Mouse (Mus musculus) megakaryocyte, adult 5-6 weeks (primary cell): ENCODE results near the gene Zswim8. TPM values are rescaled to one million over a fixed set of nuclear protein-coding genes. Genes with fewer than 3 reads are reported as not detected.

Experiments used
- ATAC-seq: 2 replicates; pipeline ENCODE4 v1.8.0; 2016; ENCODE audit warnings: mild to moderate bottlenecking, inconsistent platforms; ENCODE audit not compliant: poor library complexity, severe bottlenecking
- total RNA-seq, 2 experiments: library from RNA; stranded (forward) in 1 of 2; stranded (reverse) in 1 of 2; fragments of 153-499, 151-499 nt in 1 of 2; fragments of 221-1000, 200-1000 nt in 1 of 2; gene quantifications; 2 replicates each; pipeline versions ENCODE4 v1.2.3 to v1.2.4; 2015 to 2017

Zswim8 gene
- 33.2 and 39.3 TPM in 2 replicates for total RNA-seq (2015)
- 26.5 and 33.3 TPM in 2 replicates for total RNA-seq (2017)

- ATAC-seq: peak; percentile 84
Observed at GRCm38 (mm10) chr14:20707201-20708190, at the start of gene Zswim8. TSS of gene Zswim8 (plus strand) at chr14:20707552.

GRCm38 (mm10) chr14:20658326-20658725 lies 49.0 kb upstream of the Zswim8 start:
- no peak for ATAC-seq

GRCm38 (mm10) chr14:20658902-20659301 lies 48.5 kb upstream of the Zswim8 start:
- no peak for ATAC-seq

- no peak for ATAC-seq
Observed at GRCm38 (mm10) chr14:20659687-20660086, 47.7 kb upstream of the Zswim8 start.

GRCm38 (mm10) chr14:20660827-20661660 lies 46.3 kb upstream of the Zswim8 start:
- ATAC-seq: peak; percentile 98

- no peak for ATAC-seq
Observed at GRCm38 (mm10) chr14:20661661-20662331, 45.6 kb upstream of the Zswim8 start.

GRCm38 (mm10) chr14:20662740-20663139 lies 44.6 kb upstream of the Zswim8 start:
- ATAC-seq: no peak

- ATAC-seq: no peak
Observed at GRCm38 (mm10) chr14:20663601-20664000, 43.8 kb upstream of the Zswim8 start.

GRCm38 (mm10) chr14:20664436-20664835 lies 42.9 kb upstream of the Zswim8 start:
- no peak for ATAC-seq

GRCm38 (mm10) chr14:20667469-20667868 lies 39.9 kb upstream of the Zswim8 start:
- ATAC-seq: no peak

GRCm38 (mm10) chr14:20668154-20668810 lies 39.1 kb upstream of the Zswim8 start, which contains the start of gene Synpo2l:
TSS of gene Synpo2l (minus strand) at chr14:20668354.
- no peak for ATAC-seq

- ATAC-seq: no peak
Observed at GRCm38 (mm10) chr14:20672990-20673389, 34.4 kb upstream of the Zswim8 start.

GRCm38 (mm10) chr14:20673735-20674063 lies 33.7 kb upstream of the Zswim8 start:
- peak; percentile 71 for ATAC-seq

GRCm38 (mm10) chr14:20674064-20674833 lies 33.1 kb upstream of the Zswim8 start, which contains the start of gene Sec24c:
TSS of gene Sec24c (plus strand) at chr14:20674308.
- peak; percentile 97 for ATAC-seq

GRCm38 (mm10) chr14:20677906-20678305 lies 29.4 kb upstream of the Zswim8 start:
- no peak for ATAC-seq

GRCm38 (mm10) chr14:20681742-20682141 lies 25.6 kb upstream of the Zswim8 start:
- ATAC-seq: no peak

- peak; percentile 86 for ATAC-seq
Observed at GRCm38 (mm10) chr14:20682498-20682897, 24.9 kb upstream of the Zswim8 start.

GRCm38 (mm10) chr14:20686576-20686975 lies 20.8 kb upstream of the Zswim8 start:
- no peak for ATAC-seq

- no peak for ATAC-seq
Observed at GRCm38 (mm10) chr14:20689009-20689408, 18.3 kb upstream of the Zswim8 start.
